Mouse (Mus musculus): ENCODE results near the gene Padi1. TPM values are rescaled to one million over a fixed set of nuclear protein-coding genes. Genes with fewer than 3 reads are reported as not detected.

The Padi1 gene
- polyA plus RNA-seq, 1 experiment = 0.04 TPM

DNA sequence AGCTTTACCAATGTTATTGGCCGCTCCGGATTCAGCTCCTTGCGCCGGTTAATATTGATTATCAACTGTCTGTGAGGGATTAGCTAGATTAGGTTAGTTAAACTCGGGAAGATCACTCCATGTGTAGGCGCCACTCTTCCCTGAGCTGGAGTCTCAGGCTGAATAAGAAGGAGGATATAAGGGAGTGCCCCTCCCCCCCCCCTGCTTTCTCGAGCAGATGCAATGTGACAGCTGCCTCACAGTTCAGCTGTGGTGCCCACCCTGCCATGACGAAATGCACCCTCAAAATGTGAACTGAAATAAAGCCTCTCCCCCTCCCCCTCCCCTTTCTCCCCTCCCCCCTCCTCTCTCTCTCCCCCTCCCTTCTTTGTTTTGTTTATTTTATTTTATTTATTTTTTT is 8.0 kb upstream of the Padi1 start:
- Histone ChIP-seq H3K4me3 (ENCODE audit: insufficient read depth, low read length) (no peak overlapping the region), H3K4me1 (ENCODE audit: control insufficient read depth, insufficient read depth, low read length) (no peaks in the 10 kb centered on the region), H3K27ac (ENCODE audit: insufficient read depth, low read length) (no peak overlapping the region)
- TF ChIP-seq POLR2A (IDR thresholded peaks at IDR 0.05; ENCODE audit: extremely low read depth, insufficient read depth, low read length) (no peak), CTCF (IDR thresholded peaks at IDR 0.05; ENCODE audit: extremely low read depth, insufficient read depth, low read length) (no peak)

DNA sequence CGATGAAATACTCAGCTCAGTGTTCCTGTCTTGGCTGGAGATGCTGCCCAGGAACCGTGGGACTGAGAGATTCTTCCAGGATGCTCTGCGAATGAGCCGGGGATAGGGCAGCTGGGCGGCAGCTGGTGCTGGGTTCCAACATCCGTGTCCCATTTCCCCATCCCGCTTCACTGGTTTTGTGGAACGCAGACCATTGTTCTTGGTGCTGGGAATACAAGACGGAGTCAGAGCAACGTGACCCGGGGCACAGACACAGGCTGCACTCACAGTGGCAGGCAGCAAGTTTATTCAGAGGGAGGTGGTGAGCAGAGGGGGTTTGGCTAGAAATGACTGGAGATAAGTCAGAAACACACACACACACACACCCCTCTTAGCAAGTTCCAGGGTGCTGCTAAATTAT is 3.7 kb upstream of the Padi1 start:
- TF ChIP-seq CTCF (IDR thresholded peaks at IDR 0.05; ENCODE audit: extremely low read depth, insufficient read depth, low read length) (no peak), POLR2A (IDR thresholded peaks at IDR 0.05; ENCODE audit: extremely low read depth, insufficient read depth, low read length) (no peak)
- H3K27ac ChIP-seq (ENCODE audit: insufficient read depth, low read length) = no peak overlapping the region
- no peaks in the 10 kb centered on the region for H3K4me1 ChIP-seq (ENCODE audit: control insufficient read depth, insufficient read depth, low read length)
- H3K4me3 ChIP-seq (ENCODE audit: insufficient read depth, low read length) = no peak overlapping the region

- TF ChIP-seq POLR2A (IDR thresholded peaks at IDR 0.05; ENCODE audit: extremely low read depth, insufficient read depth, low read length) (no peak), CTCF (IDR thresholded peaks at IDR 0.05; ENCODE audit: extremely low read depth, insufficient read depth, low read length) (no peak)
- Histone ChIP-seq H3K4me3 (ENCODE audit: insufficient read depth, low read length) (no peak overlapping the region), H3K27ac (ENCODE audit: insufficient read depth, low read length) (no peak overlapping the region), H3K4me1 (ENCODE audit: control insufficient read depth, insufficient read depth, low read length) (no peaks in the 10 kb centered on the region)
Measured at GRCm38 (mm10) chr4:140844991-140845390, 587 bp downstream of the Padi1 start.

- Histone ChIP-seq H3K4me3 (ENCODE audit: insufficient read depth, low read length) (no peak overlapping the region), H3K4me1 (ENCODE audit: control insufficient read depth, insufficient read depth, low read length) (no peaks in the 10 kb centered on the region), H3K27ac (ENCODE audit: insufficient read depth, low read length) (no peak overlapping the region)
- no peak for TF ChIP-seq CTCF (IDR thresholded peaks at IDR 0.05; ENCODE audit: extremely low read depth, insufficient read depth, low read length)
- no peak for TF ChIP-seq POLR2A (IDR thresholded peaks at IDR 0.05; ENCODE audit: extremely low read depth, insufficient read depth, low read length)
Measured at GRCm38 (mm10) chr4:140843670-140844280, 1.8 kb downstream of the Padi1 start.

- Histone ChIP-seq H3K4me3 (ENCODE audit: insufficient read depth, low read length) (no peak overlapping the region), H3K27ac (ENCODE audit: insufficient read depth, low read length) (no peak overlapping the region)
Measured at GRCm38 (mm10) chr4:140842909-140843308, 2.7 kb downstream of the Padi1 start.

DNA sequence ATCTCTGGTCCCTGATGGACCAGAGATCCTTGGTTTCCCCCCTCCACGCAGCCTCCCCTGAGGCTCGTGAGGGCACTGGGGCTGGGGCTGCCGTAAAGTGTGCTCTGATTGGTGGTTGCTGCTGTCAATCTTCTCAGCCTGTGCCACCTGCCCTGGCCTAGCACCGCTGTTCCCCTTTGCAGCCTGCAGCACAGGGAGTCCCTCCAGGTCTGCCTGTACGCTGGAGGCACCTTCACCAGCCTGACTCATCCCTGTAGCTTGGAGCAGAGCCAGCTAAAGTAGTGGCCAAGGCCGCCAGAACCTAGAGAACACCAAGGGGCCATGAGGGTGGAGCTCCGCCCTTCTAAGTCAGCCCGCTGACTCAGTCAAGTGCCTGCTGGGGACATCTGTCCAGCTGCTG is 7.7 kb downstream of the Padi1 start:
- H3K4me3 ChIP-seq (ENCODE audit: insufficient read depth, low read length) = no peak overlapping the region
- TF ChIP-seq POLR2A (IDR thresholded peaks at IDR 0.05; ENCODE audit: extremely low read depth, insufficient read depth, low read length) = no peak
- TF ChIP-seq CTCF (IDR thresholded peaks at IDR 0.05; ENCODE audit: extremely low read depth, insufficient read depth, low read length) = no peak
- H3K4me1 ChIP-seq (ENCODE audit: control insufficient read depth, insufficient read depth, low read length) = no peaks in the 10 kb centered on the region
- no peak overlapping the region for H3K27ac ChIP-seq (ENCODE audit: insufficient read depth, low read length)

More at GRCm38 (mm10) chr4:140842909-140843308, 2.7 kb downstream of the Padi1 start:
- TF ChIP-seq POLR2A (IDR thresholded peaks at IDR 0.05; ENCODE audit: extremely low read depth, insufficient read depth, low read length) = no peak
- no peak for TF ChIP-seq CTCF (IDR thresholded peaks at IDR 0.05; ENCODE audit: extremely low read depth, insufficient read depth, low read length)
- no peaks in the 10 kb centered on the region for H3K4me1 ChIP-seq (ENCODE audit: control insufficient read depth, insufficient read depth, low read length)

DNA sequence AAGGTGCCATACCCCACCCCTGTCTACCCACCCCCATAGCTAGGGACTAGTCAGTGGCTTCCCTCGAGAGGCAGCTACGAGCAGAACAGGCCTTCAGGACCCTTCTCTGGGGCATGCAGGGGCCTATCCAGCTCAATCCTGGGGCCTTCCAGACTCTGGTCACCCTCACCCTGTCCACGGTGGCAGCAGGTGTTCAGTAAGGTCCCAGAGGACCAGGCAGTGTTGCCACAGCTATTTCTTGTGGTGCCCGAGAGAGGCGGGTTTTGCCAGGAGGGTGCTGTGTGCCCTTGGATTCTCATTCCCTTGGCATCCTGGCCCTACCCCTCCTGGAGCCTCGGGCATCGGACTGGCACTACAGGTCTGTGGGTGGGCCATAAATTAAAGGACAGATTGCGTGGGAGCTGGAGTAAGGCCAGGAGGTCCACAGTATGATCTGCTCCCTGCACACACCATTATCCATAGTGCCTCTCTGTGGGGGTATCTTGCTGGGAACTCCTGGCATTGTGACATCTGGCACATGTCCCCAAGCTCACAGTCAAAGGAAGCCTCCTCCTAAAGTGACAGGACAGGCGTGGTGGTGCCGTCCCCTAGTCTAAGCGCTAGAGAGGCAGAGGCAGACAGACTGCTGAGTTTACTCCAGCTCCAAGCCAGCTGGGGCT is 9.2 kb downstream of the Padi1 start:
- H3K27ac ChIP-seq (ENCODE audit: insufficient read depth, low read length) = no peak overlapping the region
- TF ChIP-seq CTCF (IDR thresholded peaks at IDR 0.05; ENCODE audit: extremely low read depth, insufficient read depth, low read length) (no peak), POLR2A (IDR thresholded peaks at IDR 0.05; ENCODE audit: extremely low read depth, insufficient read depth, low read length) (no peak)
- H3K4me1 ChIP-seq (ENCODE audit: control insufficient read depth, insufficient read depth, low read length) = no peaks in the 10 kb centered on the region
- H3K4me3 ChIP-seq (ENCODE audit: insufficient read depth, low read length) = no peak overlapping the region

DNA sequence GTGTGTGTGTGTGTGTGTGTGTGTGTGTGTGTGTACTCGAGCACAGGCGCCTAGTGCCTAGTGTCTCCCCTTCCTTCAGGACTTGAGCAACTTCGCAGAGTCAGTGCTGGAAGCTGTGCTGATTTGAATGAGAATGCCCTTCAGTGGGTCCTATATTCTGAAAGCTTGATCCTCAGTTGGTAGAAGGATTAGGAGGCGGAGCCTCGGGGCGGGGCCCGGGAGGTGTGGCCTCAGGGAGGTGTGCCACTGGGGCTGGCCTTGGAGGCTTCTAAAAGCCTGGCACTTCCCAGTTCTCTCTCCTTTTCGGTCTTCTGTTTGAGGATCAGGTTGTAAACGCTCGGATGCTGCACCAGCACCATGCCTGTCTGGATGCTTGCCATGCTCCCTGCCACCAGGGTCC is 9.9 kb downstream of the Padi1 start:
- TF ChIP-seq POLR2A (IDR thresholded peaks at IDR 0.05; ENCODE audit: extremely low read depth, insufficient read depth, low read length) (no peak), CTCF (IDR thresholded peaks at IDR 0.05; ENCODE audit: extremely low read depth, insufficient read depth, low read length) (no peak)
- Histone ChIP-seq H3K27ac (ENCODE audit: insufficient read depth, low read length) (no peak overlapping the region), H3K4me1 (ENCODE audit: control insufficient read depth, insufficient read depth, low read length) (no peaks in the 10 kb centered on the region), H3K4me3 (ENCODE audit: insufficient read depth, low read length) (no peak overlapping the region)

- no peak overlapping the region for H3K27ac ChIP-seq (ENCODE audit: insufficient read depth, low read length)
- H3K4me1 ChIP-seq (ENCODE audit: control insufficient read depth, insufficient read depth, low read length) = no peaks in the 10 kb centered on the region
- TF ChIP-seq CTCF (IDR thresholded peaks at IDR 0.05; ENCODE audit: extremely low read depth, insufficient read depth, low read length) (no peak), POLR2A (IDR thresholded peaks at IDR 0.05; ENCODE audit: extremely low read depth, insufficient read depth, low read length) (no peak)
- H3K4me3 ChIP-seq (ENCODE audit: insufficient read depth, low read length) = no peak overlapping the region
Measured at GRCm38 (mm10) chr4:140834327-140834934, 11.1 kb downstream of the Padi1 start.

- Histone ChIP-seq H3K27ac (ENCODE audit: insufficient read depth, low read length) (no peak overlapping the region), H3K4me3 (ENCODE audit: insufficient read depth, low read length) (no peak overlapping the region), H3K4me1 (ENCODE audit: control insufficient read depth, insufficient read depth, low read length) (no peaks in the 10 kb centered on the region)
- TF ChIP-seq CTCF (IDR thresholded peaks at IDR 0.05; ENCODE audit: extremely low read depth, insufficient read depth, low read length) (no peak), POLR2A (IDR thresholded peaks at IDR 0.05; ENCODE audit: extremely low read depth, insufficient read depth, low read length) (no peak)
Measured at GRCm38 (mm10) chr4:140832821-140833220, 12.8 kb downstream of the Padi1 start.

All from cortical plate, adult 2 months (tissue).